Mouse (Mus musculus) heart, embryonic 12.5 days (tissue): ENCODE data around the gene Apmap. TPM values are rescaled to one million over a fixed set of nuclear protein-coding genes. Genes with fewer than 3 reads are reported as not detected.

Experiments
- ATAC-seq: fragments of 200-750 bp; cut with Nextera tagmentation; 2 replicates; pipeline ENCODE4 v1.8.0; 2017; ENCODE audit warnings: moderate TSS enrichment, moderate library complexity; ENCODE audit not compliant: insufficient number of reproducible peaks, low FRiP score
- H3K27ac ChIP-seq: fragments of 300-500 bp; sonication (generic); 2 replicates; pipeline ENCODE4 v1.5.1; 2016; ENCODE audit warnings: mild to moderate bottlenecking, moderate library complexity; ENCODE audit not compliant: poor library complexity, severe bottlenecking
- H3K27me3 ChIP-seq: fragments of 300-500 bp; sonication (generic); replicated peaks from 2 replicates; pipeline ENCODE4 v1.6.1; 2016; ENCODE audit warnings: mild to moderate bottlenecking, moderate library complexity
- H3K36me3 ChIP-seq: fragments of 300-500 bp; sonication (generic); 2 replicates; pipeline ENCODE4 v1.6.1; 2016; ENCODE audit warnings: mild to moderate bottlenecking, moderate library complexity
- H3K4me1 ChIP-seq: fragments of 300-500 bp; sonication (generic); replicated peaks from 2 replicates; pipeline ENCODE4 v1.6.1; 2016; ENCODE audit warnings: mild to moderate bottlenecking
- H3K4me2 ChIP-seq: fragments of 300-500 bp; sonication (generic); 2 replicates; pipeline ENCODE4 v1.6.1; 2016; ENCODE audit warnings: mild to moderate bottlenecking, moderate library complexity
- H3K4me3 ChIP-seq: fragments of 300-500 bp; sonication (generic); 2 replicates; pipeline ENCODE4 v1.5.1; 2016; ENCODE audit warnings: mild to moderate bottlenecking
- H3K9ac ChIP-seq: fragments of 300-500 bp; sonication (generic); 2 replicates; pipeline ENCODE4 v1.6.1; 2016; ENCODE audit warnings: mild to moderate bottlenecking, moderate library complexity
- H3K9me3 ChIP-seq: fragments of 300-500 bp; sonication (generic); replicated peaks from 2 replicates; pipeline ENCODE4 v1.6.1; 2016; ENCODE audit warnings: mild to moderate bottlenecking, moderate library complexity
- WGBS: fragments of 180-500 bp; shearing (Covaris S2); methylation state at CpG from one replicate; pipeline ENCODE4 v1.1.7; 2016; 5-methylcytosine and 5-hydroxymethylcytosine counted together
- polyA plus RNA-seq: library from polyadenylated mRNA; unstranded; fragments of >200 nt; fragmentation: Nextera tagmentation; extraction: Ambion mirVana; gene quantifications from 2 replicates; pipeline ENCODE4 v1.2.1, GENCODE M21; 2016

Gene Apmap
- polyA plus RNA-seq, 1 experiment from 2014 or later = 29.3 TPM

- H3K4me3 ChIP-seq = no peak overlapping the region
- ATAC-seq = no peak
- no peaks in the 10 kb centered on the region for H3K27me3 ChIP-seq
- no peaks in the 10 kb centered on the region for H3K9me3 ChIP-seq
- H3K4me1 ChIP-seq = peaks cover 6% of the 10 kb centered on the region
- WGBS = 52% methylated on average over 3 of the region's 3 CpGs
- H3K4me2 ChIP-seq = no peak overlapping the region
- no peaks in the 10 kb centered on the region for H3K36me3 ChIP-seq
- no peak overlapping the region for H3K27ac ChIP-seq
- no peak overlapping the region for H3K9ac ChIP-seq
Observed at GRCm38 (mm10) chr2:150610097-150610496, 1.7 kb upstream of the Apmap start.

GRCm38 (mm10) chr2:150608872-150609560, 649 bp upstream of the Apmap start:
- no peaks in the 10 kb centered on the region for H3K9me3 ChIP-seq
- H3K27ac ChIP-seq = 0 out of 2 replicates have a peak overlapping the region, but pooled peaks have one; percentile 28
- no peaks in the 10 kb centered on the region for H3K36me3 ChIP-seq
- under 1% methylated on average over 10 of the region's 10 CpGs for WGBS
- peaks cover 6% of the 10 kb centered on the region for H3K4me1 ChIP-seq
- peak overlapping the region; percentile 87 for H3K4me2 ChIP-seq
- ATAC-seq = peak; percentile 48; the same call in 1 of the 2 replicates
- H3K27me3 ChIP-seq = no peaks in the 10 kb centered on the region
- H3K4me3 ChIP-seq = peak overlapping the region; percentile 98
- peak overlapping the region; percentile 94 for H3K9ac ChIP-seq

GRCm38 (mm10) chr2:150607086-150607485, 1.3 kb downstream of the Apmap start:
- ATAC-seq = no peak
- Histone ChIP-seq H3K27ac (no peak overlapping the region), H3K36me3 (no peaks in the 10 kb centered on the region), H3K4me2 (0 out of 2 replicates have a peak overlapping the region, but pooled peaks have one; percentile 29), H3K4me1 (peaks cover 6% of the 10 kb centered on the region), H3K27me3 (no peaks in the 10 kb centered on the region), H3K9ac (no peak overlapping the region), H3K9me3 (no peaks in the 10 kb centered on the region), H3K4me3 (no peak overlapping the region)
- WGBS = 36% methylated on average over 1 of the region's 1 CpGs

- no peaks in the 10 kb centered on the region for H3K36me3 ChIP-seq
- no peak overlapping the region for H3K4me2 ChIP-seq
- peaks cover 6% of the 10 kb centered on the region for H3K4me1 ChIP-seq
- no peak overlapping the region for H3K27ac ChIP-seq
- H3K27me3 ChIP-seq = no peaks in the 10 kb centered on the region
- 71% methylated on average over 2 of the region's 2 CpGs for whole genome bisulfite sequencing
- ATAC-seq = no peak
- no peak overlapping the region for H3K4me3 ChIP-seq
- H3K9ac ChIP-seq = no peak overlapping the region
- H3K9me3 ChIP-seq = no peaks in the 10 kb centered on the region
Observed at GRCm38 (mm10) chr2:150604802-150605201, 3.6 kb downstream of the Apmap start.

GRCm38 (mm10) chr2:150602166-150602565, 6.2 kb downstream of the Apmap start:
- 91% methylated on average over 2 of the region's 2 CpGs for WGBS
- H3K4me2 ChIP-seq = no peak overlapping the region
- H3K9me3 ChIP-seq = no peaks in the 10 kb centered on the region
- no peaks in the 10 kb centered on the region for H3K36me3 ChIP-seq
- ATAC-seq = no peak
- H3K4me1 ChIP-seq = peaks cover 2% of the 10 kb centered on the region
- no peak overlapping the region for H3K27ac ChIP-seq
- no peak overlapping the region for H3K4me3 ChIP-seq
- H3K9ac ChIP-seq = no peak overlapping the region
- H3K27me3 ChIP-seq = no peaks in the 10 kb centered on the region

GRCm38 (mm10) chr2:150600263-150600662, 8.1 kb downstream of the Apmap start:
- 55% methylated on average over 2 of the region's 2 CpGs for WGBS
- Histone ChIP-seq H3K9ac (no peak overlapping the region), H3K4me1 (no peaks in the 10 kb centered on the region), H3K27ac (no peak overlapping the region), H3K9me3 (no peaks in the 10 kb centered on the region), H3K36me3 (peaks cover 4% of the 10 kb centered on the region; the same call in 1 of the 2 replicates), H3K4me3 (no peak overlapping the region), H3K4me2 (no peak overlapping the region), H3K27me3 (no peaks in the 10 kb centered on the region)
- no peak for ATAC-seq

GRCm38 (mm10) chr2:150595411-150596190, 12.8 kb downstream of the Apmap start:
- no peak overlapping the region for H3K4me3 ChIP-seq
- H3K9me3 ChIP-seq = no peaks in the 10 kb centered on the region
- H3K4me2 ChIP-seq = no peak overlapping the region
- H3K27me3 ChIP-seq = no peaks in the 10 kb centered on the region
- H3K9ac ChIP-seq = no peak overlapping the region
- H3K36me3 ChIP-seq = peaks cover 17% of the 10 kb centered on the region
- H3K27ac ChIP-seq = no peak overlapping the region
- no peaks in the 10 kb centered on the region for H3K4me1 ChIP-seq
- 75% methylated on average over 3 of the region's 3 CpGs for WGBS
- ATAC-seq = no peak

- 77% methylated on average over 11 of the region's 11 CpGs for WGBS
- Histone ChIP-seq H3K9me3 (no peaks in the 10 kb centered on the region), H3K4me1 (no peaks in the 10 kb centered on the region), H3K4me3 (no peak overlapping the region), H3K27ac (no peak overlapping the region), H3K27me3 (no peaks in the 10 kb centered on the region), H3K4me2 (no peak overlapping the region), H3K36me3 (peaks cover 57% of the 10 kb centered on the region), H3K9ac (no peak overlapping the region)
- no peak for ATAC-seq
Observed at GRCm38 (mm10) chr2:150589076-150589475, 19.3 kb downstream of the Apmap start.

- H3K9me3 ChIP-seq = no peaks in the 10 kb centered on the region
- H3K27me3 ChIP-seq = no peaks in the 10 kb centered on the region
- no peak for ATAC-seq
- no peak overlapping the region for H3K9ac ChIP-seq
- no peak overlapping the region for H3K4me2 ChIP-seq
- peaks cover 20% of the 10 kb centered on the region for H3K36me3 ChIP-seq
- WGBS = 76% methylated on average over 1 of the region's 1 CpGs
- no peak overlapping the region for H3K4me3 ChIP-seq
- no peak overlapping the region for H3K27ac ChIP-seq
- no peaks in the 10 kb centered on the region for H3K4me1 ChIP-seq
Observed at GRCm38 (mm10) chr2:150579628-150580027, 28.7 kb downstream of the Apmap start.

- Histone ChIP-seq H3K4me3 (no peak overlapping the region), H3K9ac (no peak overlapping the region), H3K4me2 (no peak overlapping the region), H3K36me3 (peaks cover 10% of the 10 kb centered on the region), H3K27me3 (no peaks in the 10 kb centered on the region), H3K9me3 (no peaks in the 10 kb centered on the region), H3K4me1 (no peaks in the 10 kb centered on the region), H3K27ac (no peak overlapping the region)
- WGBS = 76% methylated on average over 5 of the region's 5 CpGs
- ATAC-seq = no peak
Observed at GRCm38 (mm10) chr2:150578603-150579002, 29.8 kb downstream of the Apmap start.

GRCm38 (mm10) chr2:150576256-150576655, 32.1 kb downstream of the Apmap start:
- Histone ChIP-seq H3K9ac (no peak overlapping the region), H3K36me3 (peaks cover 4% of the 10 kb centered on the region; the same call in 1 of the 2 replicates), H3K9me3 (no peaks in the 10 kb centered on the region), H3K4me2 (no peak overlapping the region), H3K4me3 (no peak overlapping the region), H3K27me3 (no peaks in the 10 kb centered on the region), H3K4me1 (no peaks in the 10 kb centered on the region), H3K27ac (no peak overlapping the region)
- WGBS = 86% methylated on average over 1 of the region's 1 CpGs
- ATAC-seq = no peak
